Mouse (Mus musculus) forelimb bud, embryonic 11.5 days (tissue): ENCODE data around the gene Olfr1113.
"Not testable (repeated sequence)": the region's sequence is repeated elsewhere in the genome, so short reads cannot be mapped to it uniquely, and the experiment has no call there.

ENCODE experiments used
- DNase-seq: peaks from one replicate; pipeline ENCODE4 v3.0.0-alpha.2; 2012; ENCODE audit warnings: low read depth, low spot score

Olfr1113 gene

DNA sequence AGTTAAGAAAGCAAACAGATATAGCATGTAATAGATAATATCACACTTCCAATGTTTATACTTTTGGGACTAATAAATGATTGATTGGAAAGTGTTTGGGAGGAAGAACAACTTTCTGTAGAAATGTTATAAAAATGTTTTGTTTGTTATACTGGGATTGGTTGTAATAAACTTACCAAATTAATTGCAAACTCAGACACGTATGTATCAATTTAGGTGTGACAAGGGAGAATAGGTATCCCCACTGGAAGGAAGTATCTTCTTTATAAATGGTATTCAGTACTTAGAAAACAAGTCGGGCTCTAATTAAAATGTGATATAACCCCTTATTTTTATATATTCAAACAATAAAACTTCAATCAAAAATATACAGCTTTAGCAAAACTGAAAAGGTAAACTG lies at the start of gene Olfr1113:
Olfr1113 (plus strand) TSS at position 301 of the 400 bp plus-strand sequence.
- DNase-seq: no peak

GRCm38 (mm10) chr2:87167731-87168130 lies 41.0 kb upstream of the Olfr1113 start:
- DNase-seq: not testable (repeated sequence)

- no peak for DNase-seq
Measured at GRCm38 (mm10) chr2:87187498-87187897, 21.3 kb upstream of the Olfr1113 start, which contains the start of gene Olfr1112. Olfr1112 (plus strand) TSS chr2:87187798.

- no peak for DNase-seq
Measured at GRCm38 (mm10) chr2:87247713-87248112, 38.9 kb downstream of the Olfr1113 start, which contains the start of gene Olfr1115. Olfr1115 (plus strand) TSS chr2:87248013.
